Mouse (Mus musculus) midbrain, postnatal 0 days (tissue): Measurements from ENCODE around the gene Gm3543. TPM values are rescaled to one million over a fixed set of nuclear protein-coding genes. Genes with fewer than 3 reads are reported as not detected.
"Not testable (repeated sequence)": the region's sequence is repeated elsewhere in the genome, so short reads cannot be mapped to it uniquely, and the experiment has no call there.

Experiments
- ATAC-seq: fragments of 200-750 bp; cut with Nextera tagmentation; 2 replicates; pipeline ENCODE4 v1.8.0; 2017; ENCODE audit warnings: moderate number of reproducible peaks, mild to moderate bottlenecking, moderate TSS enrichment, moderate library complexity; ENCODE audit not compliant: low FRiP score
- DNase-seq: peaks from one replicate; pipeline ENCODE4 v3.0.0-alpha.2; 2015; ENCODE audit warnings: low spot score
- H3K27ac ChIP-seq: fragments of 300-500 bp; sonication (generic); 2 replicates; pipeline ENCODE4 v1.5.1; 2014; ENCODE audit warnings: low read depth, mild to moderate bottlenecking, low read length, mixed read lengths
- H3K27me3 ChIP-seq: fragments of 300-500 bp; sonication (generic); 2 replicates; pipeline ENCODE4 v1.6.1; 2014; ENCODE audit warnings: low read length, control low read depth, mixed read lengths; ENCODE audit not compliant: insufficient read depth
- H3K36me3 ChIP-seq: fragments of 300-500 bp; sonication (generic); 2 replicates; pipeline ENCODE4 v1.6.1; 2014; ENCODE audit warnings: low read length, control low read depth, mixed read lengths; ENCODE audit not compliant: insufficient read depth
- H3K4me1 ChIP-seq: fragments of 300-500 bp; sonication (generic); 2 replicates; pipeline ENCODE4 v1.6.1; 2014; ENCODE audit warnings: mild to moderate bottlenecking, control low read depth, antibody characterized with exemption, low read length, mixed read lengths; ENCODE audit not compliant: insufficient read depth
- H3K4me2 ChIP-seq: fragments of 300-500 bp; sonication (generic); 2 replicates; pipeline ENCODE4 v1.6.1; 2014; ENCODE audit warnings: low read depth, mild to moderate bottlenecking, low read length, mixed read lengths; ENCODE audit not compliant: poor library complexity, severe bottlenecking
- H3K4me3 ChIP-seq: fragments of 300-500 bp; sonication (generic); 2 replicates; pipeline ENCODE4 v1.5.1; 2014; ENCODE audit warnings: low read depth, mild to moderate bottlenecking, low read length, moderate library complexity
- H3K9ac ChIP-seq: fragments of 300-500 bp; sonication (generic); replicated peaks from 2 replicates; pipeline ENCODE4 v1.6.1; 2014; ENCODE audit warnings: mild to moderate bottlenecking, low read length, moderate library complexity, mixed read lengths; ENCODE audit not compliant: poor library complexity, severe bottlenecking
- H3K9me3 ChIP-seq: fragments of 300-500 bp; sonication (generic); 2 replicates; pipeline ENCODE4 v1.6.1; 2016; ENCODE audit warnings: low read length, control low read depth
- WGBS: fragments of 180-500 bp; shearing (Covaris S2); extraction: QIAGEN DNeasy Blood & Tissue Kit; methylation state at CpG from one replicate; pipeline ENCODE4 v1.1.7; 2014; 5-methylcytosine and 5-hydroxymethylcytosine counted together
- polyA plus RNA-seq: library from polyadenylated mRNA; unstranded; fragments of >200 nt; fragmentation: Nextera tagmentation; extraction: Ambion mirVana; gene quantifications from 2 replicates; pipeline ENCODE4 v1.2.1, GENCODE M21; 2015
- total RNA-seq: library from RNA; depleted of rRNA; stranded (reverse); fragments of >200 nt; gene quantifications from 2 replicates; pipeline ENCODE4 v1.2.3, GENCODE M21; 2014; rRNA removed

Gene Gm3543
- not detected in 2 replicates for total RNA-seq
- polyA plus RNA-seq, result not detected in 2 replicates

GRCm38 (mm10) chr14:41983225-41983624 lies at the start of gene Gm3543:
Gm3543 (minus strand) TSS chr14:41983325.
- not testable (repeated sequence) for H3K4me2 ChIP-seq, H3K4me3 ChIP-seq, H3K27ac ChIP-seq, H3K9me3 ChIP-seq, H3K36me3 ChIP-seq, ATAC-seq, H3K4me1 ChIP-seq, DNase-seq, H3K27me3 ChIP-seq, H3K9ac ChIP-seq
- no CpG with 5 or more reads among the region's 1 CpGs for WGBS

- not testable (repeated sequence) for H3K9ac ChIP-seq, ATAC-seq, H3K4me2 ChIP-seq, H3K4me1 ChIP-seq, DNase-seq, H3K27me3 ChIP-seq, H3K36me3 ChIP-seq, H3K4me3 ChIP-seq, H3K9me3 ChIP-seq, H3K27ac ChIP-seq
- WGBS, result 64% methylated on average over 3 of the region's 3 CpGs
Measured at GRCm38 (mm10) chr14:41968596-41968995, 14.5 kb downstream of the Gm3543 start.

- not testable (repeated sequence) for H3K27me3 ChIP-seq, H3K4me3 ChIP-seq, H3K9ac ChIP-seq, H3K4me1 ChIP-seq, ATAC-seq, DNase-seq, H3K27ac ChIP-seq, H3K36me3 ChIP-seq, H3K9me3 ChIP-seq, H3K4me2 ChIP-seq
- WGBS, result 71% methylated on average over 1 of the region's 1 CpGs
Measured at GRCm38 (mm10) chr14:41967827-41968226, 15.3 kb downstream of the Gm3543 start, which contains the start of gene Gm6401. Gm6401 (minus strand) TSS chr14:41967927.

- WGBS, result 65% methylated on average over 4 of the region's 4 CpGs
- H3K4me1 ChIP-seq, H3K4me2 ChIP-seq, H3K27me3 ChIP-seq, DNase-seq, H3K27ac ChIP-seq, H3K9ac ChIP-seq, H3K9me3 ChIP-seq, H3K36me3 ChIP-seq, ATAC-seq, H3K4me3 ChIP-seq: not testable (repeated sequence)
Measured at GRCm38 (mm10) chr14:41964095-41964494, 19.0 kb downstream of the Gm3543 start.

- H3K4me2 ChIP-seq, H3K36me3 ChIP-seq, H3K4me3 ChIP-seq, H3K27ac ChIP-seq, ATAC-seq, H3K9ac ChIP-seq, DNase-seq, H3K9me3 ChIP-seq, H3K4me1 ChIP-seq, H3K27me3 ChIP-seq: not testable (repeated sequence)
- WGBS, result 81% methylated on average over 1 of the region's 2 CpGs
Measured at GRCm38 (mm10) chr14:41943695-41944094, 39.4 kb downstream of the Gm3543 start, which contains the start of gene 1700024B05Rik. 1700024B05Rik (plus strand) TSS chr14:41943995.

Other genes starting within 250 kb of the Gm3543 start
- gene Gm7929, start 232.7 kb downstream of the Gm3543 start, total RNA-seq, result not detected in 2 replicates
- gene Gm7929, start 232.7 kb downstream of the Gm3543 start, polyA plus RNA-seq, result not detected in 2 replicates
- not detected in 2 replicates for gene Gm47189, start 210.9 kb downstream of the Gm3543 start, total RNA-seq
- gene Gm47189, start 210.9 kb downstream of the Gm3543 start, polyA plus RNA-seq, result not detected in 2 replicates
- gene Gm7980, start 76.0 kb downstream of the Gm3543 start, total RNA-seq, result not detected in 2 replicates
- not detected in 2 replicates for gene Gm7980, start 76.0 kb downstream of the Gm3543 start, polyA plus RNA-seq
- not detected in 2 replicates for gene 1700049E17Rik1, start 58.4 kb downstream of the Gm3543 start, total RNA-seq
- not detected in 2 replicates for gene 1700049E17Rik1, start 58.4 kb downstream of the Gm3543 start, polyA plus RNA-seq
- not detected in 2 replicates for gene 1700024B05Rik, start 39.3 kb downstream of the Gm3543 start, total RNA-seq
- gene 1700024B05Rik, start 39.3 kb downstream of the Gm3543 start, polyA plus RNA-seq, result not detected in 2 replicates
- not detected in 2 replicates for gene Gm6401, start 15.4 kb downstream of the Gm3543 start, total RNA-seq
- gene Gm6401, start 15.4 kb downstream of the Gm3543 start, polyA plus RNA-seq, result not detected in 2 replicates
- not detected in 2 replicates for gene Gm7951, start 134.0 kb upstream of the Gm3543 start, total RNA-seq
- gene Gm7951, start 134.0 kb upstream of the Gm3543 start, polyA plus RNA-seq, result 0.11 TPM in 1 of 2 replicates, not detected in the other
- not detected in 2 replicates for gene Gm17027, start 179.3 kb upstream of the Gm3543 start, total RNA-seq
- gene Gm17027, start 179.3 kb upstream of the Gm3543 start, polyA plus RNA-seq, result not detected in 2 replicates
- gene Gm3573, start 207.5 kb upstream of the Gm3543 start, total RNA-seq, result not detected in 2 replicates
- not detected in 2 replicates for gene Gm3573, start 207.5 kb upstream of the Gm3543 start, polyA plus RNA-seq